Mouse (Mus musculus): ENCODE results near the gene Exosc10.

Exosc10 gene

GRCm38 (mm10) chr4:148558297-148559000 lies at the start of gene Exosc10:
TSS of gene Exosc10 (plus strand) at chr4:148558429.
- peak; percentile 94 for DNase-seq (ENCODE audit: low read depth, low spot score)

GRCm38 (mm10) chr4:148509450-148510084 lies 48.7 kb upstream of the Exosc10 start:
- DNase-seq (ENCODE audit: low read depth, low spot score), result peak; percentile 68

GRCm38 (mm10) chr4:148510691-148511090 lies 47.5 kb upstream of the Exosc10 start:
- no peak for DNase-seq (ENCODE audit: low read depth, low spot score)

GRCm38 (mm10) chr4:148511334-148511733 lies 46.9 kb upstream of the Exosc10 start:
- DNase-seq (ENCODE audit: low read depth, low spot score), result no peak

GRCm38 (mm10) chr4:148513021-148513559 lies 45.1 kb upstream of the Exosc10 start:
- DNase-seq (ENCODE audit: low read depth, low spot score), result no peak

GRCm38 (mm10) chr4:148515313-148515712 lies 42.9 kb upstream of the Exosc10 start:
- no peak for DNase-seq (ENCODE audit: low read depth, low spot score)

GRCm38 (mm10) chr4:148517809-148518208 lies 40.4 kb upstream of the Exosc10 start:
- DNase-seq (ENCODE audit: low read depth, low spot score), result no peak

GRCm38 (mm10) chr4:148518235-148518795 lies 39.9 kb upstream of the Exosc10 start:
- no peak for DNase-seq (ENCODE audit: low read depth, low spot score)

DNA sequence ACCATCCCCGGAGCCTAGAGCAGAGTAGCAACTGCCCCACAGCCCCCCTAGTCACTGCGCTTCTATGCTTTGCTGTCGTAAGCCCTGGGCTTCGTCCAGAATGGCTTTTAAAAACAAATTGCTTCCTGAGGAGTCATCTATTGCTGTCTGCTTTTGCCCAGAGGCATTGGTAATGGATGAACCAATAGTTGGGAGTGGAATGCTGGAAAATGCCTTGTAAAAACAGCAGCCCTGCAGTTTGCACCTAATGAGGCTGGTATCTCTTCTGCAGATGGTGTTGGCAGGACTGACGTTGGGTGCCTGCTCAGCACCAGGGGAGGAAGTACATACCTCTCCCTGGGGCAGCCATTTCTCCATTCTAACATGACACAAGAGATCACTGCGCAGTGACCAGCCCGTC lies 34.7 kb upstream of the Exosc10 start:
- DNase-seq (ENCODE audit: low read depth, low spot score), result no peak

- DNase-seq (ENCODE audit: low read depth, low spot score), result no peak
These were observed 30.9 kb upstream of the Exosc10 start for GRCm38 (mm10) chr4:148527158-148527910.

DNA sequence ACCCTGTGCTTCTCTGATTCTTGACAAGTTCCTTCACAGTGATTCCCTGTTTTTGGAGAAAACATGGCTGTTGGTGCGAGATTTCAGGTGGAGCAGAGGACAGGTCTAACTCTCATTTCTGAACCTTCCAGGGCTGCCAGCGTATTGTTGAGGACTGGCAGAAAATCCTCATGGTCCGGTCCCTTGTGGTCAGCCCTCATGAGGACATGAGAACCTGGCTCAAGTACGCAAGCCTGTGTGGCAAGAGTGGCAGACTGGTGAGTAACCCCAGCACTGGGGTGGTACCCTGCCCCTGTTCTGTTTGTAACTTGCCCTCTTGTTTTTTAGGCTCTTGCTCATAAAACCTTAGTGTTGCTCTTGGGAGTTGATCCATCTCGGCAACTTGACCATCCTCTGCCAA lies 27.9 kb upstream of the Exosc10 start:
- DNase-seq (ENCODE audit: low read depth, low spot score), result no peak

GRCm38 (mm10) chr4:148530778-148531177 lies 27.5 kb upstream of the Exosc10 start:
- DNase-seq (ENCODE audit: low read depth, low spot score), result no peak

DNA sequence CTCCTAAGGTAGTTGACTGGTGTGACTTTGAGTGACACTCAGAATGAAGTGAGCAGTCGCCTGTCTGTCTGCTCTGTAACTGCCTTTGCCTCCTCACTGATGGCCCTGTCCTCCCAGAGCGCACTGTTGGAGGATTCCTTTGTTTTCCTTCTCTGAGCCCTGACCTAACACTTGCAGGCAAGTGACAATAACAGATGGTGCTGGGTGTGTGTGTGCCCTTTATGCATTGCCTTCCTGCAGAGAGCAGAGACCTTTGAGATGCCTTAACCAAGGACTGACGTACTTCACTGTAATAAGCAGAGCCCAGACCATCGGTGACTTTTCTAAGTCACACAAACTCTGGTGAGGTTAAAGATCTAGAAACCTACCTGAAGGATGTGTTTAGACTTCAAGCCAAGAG lies 26.9 kb upstream of the Exosc10 start:
- no peak for DNase-seq (ENCODE audit: low read depth, low spot score)

- DNase-seq (ENCODE audit: low read depth, low spot score), result no peak
These were observed 25.7 kb upstream of the Exosc10 start for GRCm38 (mm10) chr4:148532516-148532915.

GRCm38 (mm10) chr4:148533613-148534328 lies 24.5 kb upstream of the Exosc10 start:
- no peak for DNase-seq (ENCODE audit: low read depth, low spot score)

DNA sequence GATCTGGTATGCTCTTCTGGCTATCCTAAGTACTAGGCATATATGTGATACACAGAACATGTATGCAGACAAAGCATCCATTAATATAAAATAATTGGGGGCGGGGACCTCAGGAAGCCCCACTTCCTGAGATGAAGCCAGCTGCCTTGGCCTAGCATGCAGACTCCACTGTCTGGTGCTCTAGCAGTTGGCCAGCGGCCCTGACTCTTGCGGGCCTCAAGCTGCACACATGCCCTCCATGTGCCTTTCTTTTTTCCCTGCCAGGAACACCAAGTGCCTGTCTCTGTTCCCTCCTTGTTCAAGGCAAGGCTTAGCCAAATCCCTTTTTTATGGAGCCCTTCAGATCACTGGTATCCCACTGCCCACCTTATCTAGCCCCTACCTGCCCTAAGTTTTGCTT lies 22.4 kb upstream of the Exosc10 start:
- no peak for DNase-seq (ENCODE audit: low read depth, low spot score)

DNA sequence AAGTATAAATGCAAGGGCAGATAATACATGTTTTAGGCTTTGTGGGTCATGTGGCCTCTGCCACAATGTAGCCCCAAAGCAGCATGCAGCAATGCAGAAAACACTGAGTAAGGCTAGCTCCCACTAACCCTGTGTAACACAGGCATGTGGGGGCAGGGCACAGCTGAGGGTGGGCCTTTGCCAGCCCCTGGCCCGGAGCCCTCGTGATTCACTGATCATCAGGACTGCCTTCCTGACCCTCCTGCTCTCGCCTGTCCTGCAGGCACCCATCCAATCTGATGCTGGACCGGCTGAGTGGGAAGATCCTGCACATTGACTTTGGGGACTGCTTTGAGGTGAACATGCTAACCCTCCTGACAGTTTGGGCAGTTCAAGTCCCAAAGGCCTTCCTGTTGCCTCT lies 9.1 kb upstream of the Exosc10 start:
- no peak for DNase-seq (ENCODE audit: low read depth, low spot score)

- DNase-seq (ENCODE audit: low read depth, low spot score), result no peak
These were observed 463 bp upstream of the Exosc10 start for GRCm38 (mm10) chr4:148557766-148558165.

- no peak for DNase-seq (ENCODE audit: low read depth, low spot score)
These were observed 4.4 kb downstream of the Exosc10 start for GRCm38 (mm10) chr4:148562676-148563075.

- no peak for DNase-seq (ENCODE audit: low read depth, low spot score)
These were observed 5.4 kb downstream of the Exosc10 start for GRCm38 (mm10) chr4:148563595-148563994.

GRCm38 (mm10) chr4:148570138-148570537 lies 11.9 kb downstream of the Exosc10 start:
- no peak for DNase-seq (ENCODE audit: low read depth, low spot score)

Measured in CD4-positive helper T cell, adult 2 months (primary cell).